Mouse (Mus musculus): ENCODE results near the gene Misp. TPM values are rescaled to one million over a fixed set of nuclear protein-coding genes. Genes with fewer than 3 reads are reported as not detected.

The Misp gene
- total RNA-seq, 2 experiments from 2014 or later: 0.59 to 0.89 TPM

DNA sequence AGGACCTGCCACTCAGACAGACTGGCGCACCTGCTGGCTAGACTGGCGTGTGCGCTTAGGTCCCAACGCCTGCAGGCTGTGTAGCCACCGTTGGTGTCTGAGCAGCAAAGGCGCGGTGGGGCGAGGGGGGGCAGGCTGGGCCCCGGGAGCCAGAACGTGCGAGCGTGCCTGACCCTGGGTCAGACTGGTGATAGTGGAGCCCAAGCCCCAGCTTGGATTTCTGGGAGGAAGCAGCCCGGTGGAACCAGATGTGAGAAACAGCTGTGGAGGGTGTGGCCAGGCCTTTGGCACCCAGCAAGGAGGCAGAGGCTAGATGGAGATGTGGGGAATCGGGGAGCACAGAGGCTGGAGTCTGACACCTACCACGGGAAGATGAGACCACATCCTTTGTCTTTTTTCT, 23.5 kb upstream of the Misp start:
- Histone ChIP-seq H3K4me3 (no peak overlapping the region), H3K27ac (peak overlapping the region; percentile 63)
- no peak; the same call in 1 of the 2 replicates for TF ChIP-seq CTCF (IDR thresholded peaks at IDR 0.05)
- no peak for DNase-seq (ENCODE audit: extremely low spot score in 1 of 2, low spot score in 2 of 2)
- intact Hi-C loops (cut with DNase I): no loop called here

DNA sequence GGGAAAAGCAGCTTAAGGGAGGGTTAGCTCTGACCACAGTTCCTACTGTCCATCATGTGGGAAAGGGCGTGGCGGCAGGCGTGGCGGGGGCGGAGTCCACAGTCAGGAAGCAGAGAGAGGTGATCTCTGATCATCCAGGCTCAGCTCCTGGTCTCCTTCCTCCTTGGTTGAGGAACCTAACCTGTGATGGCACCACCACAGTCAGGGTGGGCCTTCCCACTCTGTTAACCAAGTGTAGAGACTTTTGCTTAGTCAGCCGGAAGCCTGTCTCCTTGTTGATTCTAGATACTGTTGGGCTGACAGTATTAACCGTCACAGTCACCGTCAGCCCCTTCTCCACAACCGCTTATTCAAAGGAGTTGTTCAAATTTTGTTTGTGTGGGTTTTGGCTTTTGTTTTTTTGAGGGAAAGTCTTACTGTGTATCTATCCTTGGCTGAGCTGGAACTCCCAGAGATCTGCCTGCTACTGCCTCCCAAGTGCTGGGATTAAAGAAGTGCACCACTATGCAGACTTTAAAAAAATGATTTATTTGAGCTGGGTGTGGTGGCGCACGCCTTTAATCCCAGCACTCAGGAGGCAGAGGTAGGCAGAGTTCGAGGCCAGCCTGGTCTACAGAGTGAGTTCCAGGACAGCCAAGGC, 22.4 kb upstream of the Misp start:
- no peak for DNase-seq (ENCODE audit: extremely low spot score in 1 of 2, low spot score in 2 of 2)
- Histone ChIP-seq H3K27ac (no peak overlapping the region), H3K4me3 (no peak overlapping the region)
- no peak for TF ChIP-seq CTCF (IDR thresholded peaks at IDR 0.05)
- intact Hi-C loops (cut with DNase I): no loop called here

- intact Hi-C loops (cut with DNase I): no loop called here
- no peak for DNase-seq (ENCODE audit: extremely low spot score in 1 of 2, low spot score in 2 of 2)
- no peak for TF ChIP-seq CTCF (IDR thresholded peaks at IDR 0.05)
- peak overlapping the region; percentile 50; the same call in 1 of the 2 replicates for H3K27ac ChIP-seq
- H3K4me3 ChIP-seq: no peak overlapping the region
Measured at GRCm38 (mm10) chr10:79800508-79800907, 20.3 kb upstream of the Misp start.

GRCm38 (mm10) chr10:79801837-79802236, 19.0 kb upstream of the Misp start:
- intact Hi-C loops (cut with DNase I): no loop called here
- no peak for DNase-seq (ENCODE audit: extremely low spot score in 1 of 2, low spot score in 2 of 2)
- no peak for TF ChIP-seq CTCF (IDR thresholded peaks at IDR 0.05)
- Histone ChIP-seq H3K27ac (peak overlapping the region; percentile 92), H3K4me3 (peak overlapping the region; percentile 1; the same call in 1 of the 2 replicates)

DNA sequence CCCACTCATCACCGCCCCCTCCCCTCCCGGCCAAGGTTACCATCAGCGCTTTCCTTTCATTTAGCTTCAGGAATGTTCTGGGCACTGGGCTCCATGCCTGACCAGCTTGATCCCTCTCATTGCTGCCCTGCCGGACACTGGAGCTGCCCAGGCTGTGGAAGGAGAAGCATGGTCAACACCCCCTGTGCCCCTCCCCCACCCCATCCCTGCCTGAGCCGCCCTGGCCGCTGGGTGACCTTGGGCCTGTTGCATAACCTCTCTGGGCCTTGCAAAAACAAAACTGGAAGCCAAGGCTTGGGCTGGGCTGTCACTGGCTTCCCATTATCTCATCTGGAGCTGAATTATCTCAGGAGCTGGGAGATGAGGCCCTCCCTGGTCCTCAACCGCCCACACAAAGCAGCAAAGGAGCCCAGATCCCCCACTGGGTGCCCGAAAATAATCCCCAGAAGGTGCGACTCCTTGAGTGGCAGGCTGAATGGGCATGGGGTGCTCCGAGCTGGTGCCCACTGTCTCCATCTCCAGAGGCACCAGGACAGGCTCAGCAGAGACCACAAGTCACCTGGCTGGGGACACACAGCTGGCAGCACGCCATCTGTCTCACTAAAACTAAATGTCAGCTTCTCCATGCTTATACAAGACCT, 18.3 kb upstream of the Misp start:
- peak in 1 of 2 experiments; percentile 38 for DNase-seq (ENCODE audit: extremely low spot score in 1 of 2, low spot score in 2 of 2)
- Histone ChIP-seq H3K4me3 (no peak overlapping the region; the same call in 1 of the 2 replicates), H3K27ac (peak overlapping the region; percentile 92)
- intact Hi-C loops (cut with DNase I): no loop called here
- no peak for TF ChIP-seq CTCF (IDR thresholded peaks at IDR 0.05)

GRCm38 (mm10) chr10:79803716-79804323, 17.0 kb upstream of the Misp start:
- Histone ChIP-seq H3K4me3 (peak overlapping the region; percentile 29), H3K27ac (peak overlapping the region; percentile 92)
- intact Hi-C loops (cut with DNase I): no loop called here
- peak; percentile 95 to 96 for DNase-seq (ENCODE audit: extremely low spot score in 1 of 2, low spot score in 2 of 2)
- TF ChIP-seq CTCF (IDR thresholded peaks at IDR 0.05): no peak

DNA sequence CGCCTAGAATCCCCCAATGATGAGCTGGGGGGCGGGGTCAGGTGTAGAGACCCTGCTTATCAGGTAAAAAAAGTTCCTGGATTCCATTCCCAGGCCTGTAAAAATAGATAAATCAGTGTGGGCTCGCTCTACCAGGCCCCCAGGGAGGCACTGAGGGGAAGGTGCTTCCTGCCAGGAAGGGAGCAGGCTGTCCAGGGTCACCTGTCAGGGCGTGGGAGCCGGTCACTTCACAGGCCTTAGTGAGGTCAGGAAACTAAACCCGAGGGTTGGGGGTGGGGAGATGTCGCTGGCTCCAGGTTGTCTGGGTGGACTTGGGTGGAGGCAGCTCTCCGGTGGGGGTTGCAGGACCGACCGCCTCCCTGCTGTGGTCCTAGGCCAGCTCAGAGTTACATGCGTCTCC, 15.2 kb upstream of the Misp start:
- TF ChIP-seq CTCF (IDR thresholded peaks at IDR 0.05): no peak
- Histone ChIP-seq H3K4me3 (no peak overlapping the region), H3K27ac (peak overlapping the region; percentile 92)
- no peak for DNase-seq (ENCODE audit: extremely low spot score in 1 of 2, low spot score in 2 of 2)
- intact Hi-C loops (cut with DNase I): loop anchor here (1.0 kb wide), 1 partner anchor 11 kb away; no protein-coding TSS in a partner anchor

GRCm38 (mm10) chr10:79806331-79806730, 14.5 kb upstream of the Misp start:
- peak overlapping the region; percentile 92 for H3K27ac ChIP-seq
- no peak for DNase-seq (ENCODE audit: extremely low spot score in 1 of 2, low spot score in 2 of 2)
- TF ChIP-seq CTCF (IDR thresholded peaks at IDR 0.05): no peak
- intact Hi-C loops (cut with DNase I): no loop called here
- H3K4me3 ChIP-seq: no peak overlapping the region

- H3K27ac ChIP-seq: peak overlapping the region; percentile 92
- no peak for DNase-seq (ENCODE audit: extremely low spot score in 1 of 2, low spot score in 2 of 2)
- no peak overlapping the region for H3K4me3 ChIP-seq
- no peak for TF ChIP-seq CTCF (IDR thresholded peaks at IDR 0.05)
- intact Hi-C loops (cut with DNase I): no loop called here
Measured at GRCm38 (mm10) chr10:79806972-79807371, 13.8 kb upstream of the Misp start.

DNA sequence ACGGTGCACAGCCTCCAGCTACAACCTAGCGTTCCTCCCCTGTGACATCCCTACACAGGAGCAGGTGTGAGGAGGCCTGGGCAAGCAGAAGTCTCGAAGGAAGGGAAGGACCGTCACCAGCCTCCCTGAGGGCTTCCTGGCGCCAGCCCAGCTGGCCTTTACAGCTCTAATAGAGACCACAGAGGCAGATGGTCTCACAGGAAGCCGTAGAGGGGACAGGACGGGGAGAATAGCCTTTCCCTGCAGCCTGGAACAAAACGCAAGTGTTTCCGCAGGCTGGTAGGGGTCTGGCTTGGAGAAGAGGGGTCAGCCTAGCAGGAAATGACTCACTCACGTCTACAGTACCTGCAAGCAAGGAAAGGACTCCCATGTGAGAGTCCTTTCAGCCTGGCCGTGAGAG, 13.0 kb upstream of the Misp start:
- no peak for DNase-seq (ENCODE audit: extremely low spot score in 1 of 2, low spot score in 2 of 2)
- no peak for TF ChIP-seq CTCF (IDR thresholded peaks at IDR 0.05)
- Histone ChIP-seq H3K4me3 (no peak overlapping the region), H3K27ac (peak overlapping the region; percentile 40)
- intact Hi-C loops (cut with DNase I): no loop called here

DNA sequence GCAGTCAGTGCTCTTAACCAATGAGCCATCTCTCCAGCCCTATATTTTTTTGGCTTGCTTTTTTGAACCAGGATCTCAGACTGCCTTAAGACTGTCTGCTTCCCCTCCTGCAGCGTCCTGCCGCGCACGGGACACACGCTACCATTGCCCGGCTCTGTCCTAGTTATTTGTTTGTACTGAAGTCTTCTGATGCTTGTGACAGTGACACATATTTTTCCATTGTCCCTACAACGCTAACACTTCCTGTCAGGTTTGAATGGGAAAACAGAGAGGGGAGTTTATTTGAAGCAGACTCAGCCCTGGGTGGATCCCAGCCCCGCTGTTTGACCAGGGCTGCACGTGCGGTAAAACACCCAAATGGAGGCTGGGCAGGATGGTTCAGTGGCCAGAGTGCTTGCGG, 12.1 kb upstream of the Misp start:
- Histone ChIP-seq H3K27ac (peak overlapping the region; percentile 40; the same call in 1 of the 2 replicates), H3K4me3 (no peak overlapping the region)
- intact Hi-C loops (cut with DNase I): no loop called here
- TF ChIP-seq CTCF (IDR thresholded peaks at IDR 0.05): no peak
- no peak for DNase-seq (ENCODE audit: extremely low spot score in 1 of 2, low spot score in 2 of 2)
